Mouse (Mus musculus): ENCODE measurements at regions not wholly inside any gene's neighbourhood (a gene's known extent, or its start where the extent isn't known, plus 50 kb on each side); places are given as distances from the start of the nearest gene placed in this dataset.

DNA sequence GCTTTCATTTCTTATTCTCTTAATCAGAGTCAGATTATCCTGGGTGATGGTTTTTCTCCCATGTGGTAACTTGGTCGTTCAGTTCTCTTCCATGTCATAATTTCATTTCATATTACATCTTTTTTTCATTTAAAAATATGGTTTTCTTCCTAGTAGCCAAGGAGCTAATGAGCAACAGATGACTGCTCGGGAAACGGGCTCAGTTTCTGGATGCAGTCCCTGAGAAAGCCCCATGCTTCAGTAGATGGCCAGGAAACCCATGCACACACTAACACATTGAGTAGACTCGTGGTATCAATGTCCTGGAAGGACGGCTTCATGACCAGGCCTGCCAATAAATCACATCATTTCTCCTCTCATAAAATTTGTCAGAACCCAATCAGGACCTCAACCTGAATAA lies 369.3 kb downstream of the Gpam start:
- no peak for TF ChIP-seq CTCF (IDR thresholded peaks at IDR 0.05; ENCODE audit: extremely low read depth, insufficient read depth, low read length)
- no peak for TF ChIP-seq POLR2A (IDR thresholded peaks at IDR 0.05; ENCODE audit: extremely low read depth, insufficient read depth, low read length)
